Mouse (Mus musculus): ENCODE measurements around the gene Kcnc1.
A peak's percentile ranks its signal among the peaks of the same experiment; 100 is the strongest.

Gene Kcnc1

DNA sequence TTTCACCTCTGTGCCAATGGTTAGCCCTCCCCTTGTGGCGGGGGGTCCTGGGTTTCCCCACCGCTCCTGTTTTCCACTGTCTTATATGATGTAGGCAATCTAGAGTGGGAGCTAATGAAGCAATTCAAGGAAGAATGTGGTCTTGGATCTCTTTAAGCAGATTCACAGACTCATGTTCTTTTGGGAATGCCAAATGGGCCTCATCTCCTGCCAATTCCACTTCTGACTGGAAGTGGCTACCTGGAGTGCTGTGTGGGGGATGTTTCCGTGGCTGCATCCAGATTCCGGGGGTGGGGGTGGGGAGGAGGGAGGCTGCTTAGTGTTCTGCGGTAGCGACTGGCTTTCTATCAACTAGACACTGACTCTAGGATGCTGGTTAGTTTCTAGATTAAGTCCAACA is 83.5 kb downstream of the Kcnc1 start:
- peak; percentile 35 for DNase-seq

DNA sequence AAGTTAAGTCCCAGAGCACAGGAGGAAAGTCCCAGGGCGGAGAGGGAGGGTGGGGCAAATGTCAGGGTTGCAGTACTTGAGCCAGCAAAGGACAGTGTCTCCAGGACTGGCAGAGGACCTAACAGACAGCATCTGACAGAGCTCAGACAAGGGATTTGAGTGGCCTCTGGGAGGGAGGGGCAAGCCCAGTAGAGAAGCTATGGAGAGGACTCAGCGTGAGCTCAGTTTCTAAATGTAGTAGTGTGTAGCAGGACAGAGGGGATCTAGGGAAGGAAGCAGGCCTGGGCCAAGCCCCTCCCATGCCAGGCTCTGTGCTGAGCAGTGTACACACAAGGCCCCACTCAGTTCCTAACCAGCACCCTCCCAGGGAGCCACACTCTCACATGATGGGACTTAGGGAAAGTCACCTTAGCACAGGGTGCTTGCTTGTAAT is 85.8 kb downstream of the Kcnc1 start:
- no peak for DNase-seq

DNA sequence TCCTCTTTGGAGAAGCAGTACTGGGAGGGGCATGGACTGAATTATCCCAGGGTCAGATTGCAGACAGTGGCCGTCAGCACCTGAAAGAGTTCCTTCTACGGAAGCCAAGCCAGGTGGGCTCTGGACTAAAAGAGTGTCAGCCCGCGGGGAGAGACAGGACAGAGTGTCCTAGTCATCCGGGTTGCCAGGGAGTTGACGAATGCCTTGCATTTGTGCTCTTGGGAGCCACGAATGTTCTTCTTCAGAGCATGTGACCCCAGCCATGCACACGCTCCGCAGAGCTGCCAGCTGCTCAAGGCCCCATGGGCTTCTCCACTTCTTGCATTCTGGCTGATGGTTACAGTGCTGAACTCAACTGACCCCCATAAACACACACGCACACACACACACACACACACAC is 86.8 kb downstream of the Kcnc1 start:
- DNase-seq = no peak

DNA sequence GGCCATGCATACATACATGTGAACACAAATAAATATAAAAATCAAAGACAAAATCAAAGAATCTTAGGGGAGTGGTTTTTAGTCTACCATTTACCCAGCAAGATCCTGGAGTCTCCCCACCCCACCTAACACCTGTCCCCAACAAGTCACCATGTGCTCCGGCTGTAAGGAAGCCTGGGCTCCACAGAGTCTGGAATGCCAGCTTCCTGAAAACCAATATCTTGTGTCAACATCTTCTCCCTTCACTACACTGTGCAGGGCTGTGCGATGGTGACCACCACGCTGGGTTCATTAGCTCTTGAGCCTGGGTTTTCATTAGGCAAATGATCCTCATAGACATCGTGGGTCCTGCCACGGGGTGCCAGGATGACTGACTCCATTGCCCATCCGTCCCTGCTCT is 87.9 kb downstream of the Kcnc1 start:
- DNase-seq = no peak

DNA sequence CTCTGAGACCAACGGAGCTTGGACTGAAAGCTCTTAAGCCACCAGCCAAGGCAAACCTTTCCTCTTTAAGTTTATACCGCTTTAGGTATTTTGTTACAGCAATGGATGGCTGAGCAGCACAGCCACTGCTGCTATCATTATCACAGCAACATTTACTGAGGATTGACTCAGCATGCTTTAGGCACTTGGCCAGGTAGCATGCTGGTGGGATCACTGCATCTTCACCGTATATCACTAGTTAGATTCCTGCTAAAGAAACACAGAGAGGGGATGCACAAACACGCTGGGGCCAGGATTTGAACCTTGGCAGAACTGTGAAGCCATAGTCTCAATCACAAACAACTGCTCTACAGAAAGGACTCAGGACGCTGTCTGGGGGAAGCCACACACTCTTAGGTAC is 90.5 kb downstream of the Kcnc1 start:
- DNase-seq = no peak

DNA sequence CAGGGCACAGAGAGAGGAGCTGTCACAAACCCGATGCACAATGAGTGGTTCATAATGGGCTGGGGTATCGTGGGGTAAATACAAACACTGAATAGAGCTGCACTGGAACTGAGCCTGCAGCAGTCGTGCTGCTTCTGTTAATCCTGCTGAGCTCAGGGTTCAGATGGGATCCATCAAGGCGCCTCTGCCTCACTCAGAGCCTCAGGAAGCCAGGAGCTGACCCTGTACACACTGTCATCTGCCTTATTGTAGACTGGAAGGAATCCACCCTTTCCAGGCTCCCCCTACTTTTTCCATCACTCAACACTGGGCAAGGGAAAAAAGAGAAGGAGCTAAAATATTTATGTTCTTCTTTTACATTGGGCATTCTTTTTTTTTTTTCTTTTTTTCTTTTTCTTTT is 91.1 kb downstream of the Kcnc1 start:
- DNase-seq = no peak

Data from right cerebral cortex, adult 18-20 months (tissue).